Mouse (Mus musculus): Measurements from ENCODE around the gene Arfip2. TPM values are rescaled to one million over a fixed set of nuclear protein-coding genes. Genes with fewer than 3 reads are reported as not detected.

Gene Arfip2
- polyA plus RNA-seq (2012; rRNA removed): 15.7 and 16.9 TPM in 2 replicates

GRCm38 (mm10) chr7:105640233-105640893 lies at the start of gene Arfip2, which contains the start of gene Gm45799:
Gene Arfip2 (minus strand): TSS chr7:105640416.
Gene Gm45799 (plus strand): TSS chr7:105640552.

GRCm38 (mm10) chr7:105650639-105651435 lies 10.6 kb upstream of the Arfip2 start, which contains the start of gene Dnhd1:
Gene Dnhd1 (plus strand): TSS chr7:105650827.

GRCm38 (mm10) chr7:105639756-105640155 lies 460 bp downstream of the Arfip2 start, which contains the start of gene Timm10b:
Gene Timm10b (plus strand): TSS chr7:105640056.

GRCm38 (mm10) chr7:105633127-105633800 lies 7.0 kb downstream of the Arfip2 start, which contains the start of gene Trim3:
Gene Trim3 (minus strand): TSS chr7:105633571.

Other genes with a start within 250 kb of the Arfip2 start
- 11.2 and 15.3 TPM in 2 replicates for gene Fam160a2, start 240.4 kb downstream of the Arfip2 start, polyA plus RNA-seq (2012; rRNA removed)
- 0.02 and 0.04 TPM in 2 replicates for gene Cnga4, start 235.8 kb downstream of the Arfip2 start, polyA plus RNA-seq (2012; rRNA removed)
- gene Cckbr, start 214.7 kb downstream of the Arfip2 start, polyA plus RNA-seq (2012; rRNA removed): not detected in 2 replicates
- 4.1 and 4.9 TPM in 2 replicates for gene Cavin3, start 158.1 kb downstream of the Arfip2 start, polyA plus RNA-seq (2012; rRNA removed)
- 12.1 and 14.5 TPM in 2 replicates for gene Smpd1, start 86.1 kb downstream of the Arfip2 start, polyA plus RNA-seq (2012; rRNA removed)
- 1.8 and 2.2 TPM in 2 replicates for gene Apbb1, start 58.8 kb downstream of the Arfip2 start, polyA plus RNA-seq (2012; rRNA removed)
- 798 and 850 TPM in 2 replicates for gene Hpx, start 40.3 kb downstream of the Arfip2 start, polyA plus RNA-seq (2012; rRNA removed)
- 6.6 and 8.1 TPM in 2 replicates for gene Trim3, start 6.8 kb downstream of the Arfip2 start, polyA plus RNA-seq (2012; rRNA removed)
- 70.9 and 75.0 TPM in 2 replicates for gene Timm10b, start 360 bp downstream of the Arfip2 start, polyA plus RNA-seq (2012; rRNA removed)
- 81.8 and 86.1 TPM in 2 replicates for gene Gm45799, start 136 bp upstream of the Arfip2 start, polyA plus RNA-seq (2012; rRNA removed)
- 0.95 and 1.00 TPM in 2 replicates for gene Dnhd1, start 10.4 kb upstream of the Arfip2 start, polyA plus RNA-seq (2012; rRNA removed)
- gene Ilk, start 96.2 kb upstream of the Arfip2 start, polyA plus RNA-seq (2012; rRNA removed): 82.6 and 85.8 TPM in 2 replicates
- gene Rrp8, start 97.0 kb upstream of the Arfip2 start, polyA plus RNA-seq (2012; rRNA removed): 6.2 and 7.0 TPM in 2 replicates
- gene Taf10, start 103.9 kb upstream of the Arfip2 start, polyA plus RNA-seq (2012; rRNA removed): 138 and 148 TPM in 2 replicates
- 50.3 and 54.7 TPM in 2 replicates for gene Tpp1, start 111.8 kb upstream of the Arfip2 start, polyA plus RNA-seq (2012; rRNA removed)
- gene Dchs1, start 147.2 kb upstream of the Arfip2 start, polyA plus RNA-seq (2012; rRNA removed): 0.85 and 1.2 TPM in 2 replicates
- 182 and 196 TPM in 2 replicates for gene Mrpl17, start 170.7 kb upstream of the Arfip2 start, polyA plus RNA-seq (2012; rRNA removed)

All from liver, embryonic 18 days (tissue).